Comparison of ENCODE assay signal across 8 mouse cellular contexts in genomic region chr7:127345092-127345491, GRCm38 (mm10). TPM values are rescaled to one million over a fixed set of nuclear protein-coding genes. Genes with fewer than 3 reads are reported as not detected.
DNase-seq lines count a peak whose midpoint lies in the region; ATAC-seq and TF ChIP-seq lines count a peak whose summit lies in the region.

No protein-coding gene starts in this region.

- ATAC-seq in heart, embryonic 13.5 days (ENCODE audit: extremely low read depth, insufficient number of reproducible peaks, low FRiP score, low TSS enrichment) = peak; percentile 39; the same call in 1 of the 2 replicates
- ATAC-seq in liver, postnatal 0 days = peak; percentile 29

- peaks cover 34% of the 10 kb centered on the region for H3K36me3 ChIP-seq in heart, embryonic 13.5 days
- H3K36me3 ChIP-seq in E14TG2a.4 (ENCODE audit: insufficient read depth, low read length) = no peaks in the 10 kb centered on the region
- no peaks in the 10 kb centered on the region for H3K36me3 ChIP-seq in liver, postnatal 0 days (replicated peaks; ENCODE audit: insufficient read depth, low read length)

- peaks cover 39% of the 10 kb centered on the region for H3K4me1 ChIP-seq in heart, embryonic 13.5 days
- H3K4me1 ChIP-seq in E14TG2a.4 (replicated peaks; ENCODE audit: low read depth, low read length) = peaks cover 50% of the 10 kb centered on the region
- H3K4me1 ChIP-seq in cortical plate, adult 2 months (ENCODE audit: control insufficient read depth, insufficient read depth, low read length) = peaks cover 4% of the 10 kb centered on the region; the same call in 1 of the 2 replicates
- peaks cover 15% of the 10 kb centered on the region; the same call in 1 of the 2 replicates for H3K4me1 ChIP-seq in liver, postnatal 0 days (ENCODE audit: insufficient read depth)

- H3K27me3 ChIP-seq in heart, embryonic 13.5 days (replicated peaks) = no peaks in the 10 kb centered on the region
- H3K27me3 ChIP-seq in E14TG2a.4 (ENCODE audit: insufficient read depth, low read length) = peaks cover 29% of the 10 kb centered on the region
- no peaks in the 10 kb centered on the region for H3K27me3 ChIP-seq in liver, postnatal 0 days (ENCODE audit: insufficient read depth, low read length)

- no peak for DNase-seq in heart, adult 8-10 months (ENCODE audit: low spot score)
- DNase-seq in induced T-regulatory cell, adult 2 months (ENCODE audit: low read depth) = peak; percentile 38
- no peak for DNase-seq in liver, postnatal 0 days
- peak; percentile 48 for DNase-seq in ovary, postnatal 14 days (ENCODE audit: low spot score)
- DNase-seq in adipocyte (ENCODE audit: low spot score) = no peak

- H3K4me3 ChIP-seq in heart, embryonic 13.5 days = peak overlapping the region; percentile 93
- peak overlapping the region; percentile 97 for H3K4me3 ChIP-seq in E14TG2a.4 (replicated peaks; ENCODE audit: low read length)
- H3K4me3 ChIP-seq in cortical plate, adult 2 months (ENCODE audit: insufficient read depth, low read length) = peak overlapping the region; percentile 97
- peak overlapping the region; percentile 88 for H3K4me3 ChIP-seq in liver, postnatal 0 days (ENCODE audit: low read depth, low read length)

- peak overlapping the region; percentile 98 for H3K9ac ChIP-seq in heart, embryonic 13.5 days
- peak overlapping the region; percentile 76 for H3K9ac ChIP-seq in liver, postnatal 0 days (replicated peaks)

- under 1% methylated on average over 42 of the region's 42 CpGs for WGBS in heart, embryonic 13.5 days
- 2% methylated on average over 33 of the region's 42 CpGs for WGBS in liver, postnatal 0 days (ENCODE audit: insufficient replicate concordance)

- H3K4me2 ChIP-seq in heart, embryonic 13.5 days = peak overlapping the region; percentile 89
- peak overlapping the region; percentile 75 for H3K4me2 ChIP-seq in liver, postnatal 0 days (ENCODE audit: low read depth, low read length)

- no peak for TF ChIP-seq CTCF in E14TG2a.4 (conservative IDR thresholded peaks at IDR 0.05; ENCODE audit: low read length)
- no peak for TF ChIP-seq CTCF in cortical plate, adult 2 months (IDR thresholded peaks at IDR 0.05; ENCODE audit: extremely low read depth, insufficient read depth, low read length)
- TF ChIP-seq CTCF in liver, postnatal 0 days (IDR thresholded peaks at IDR 0.05; ENCODE audit: low read depth) = no peak

- no peak for TF ChIP-seq POLR2A in cortical plate, adult 2 months (IDR thresholded peaks at IDR 0.05; ENCODE audit: extremely low read depth, insufficient read depth, low read length)

- peak overlapping the region; percentile 99 for H3K27ac ChIP-seq in heart, embryonic 13.5 days (replicated peaks)
- H3K27ac ChIP-seq in cortical plate, adult 2 months (ENCODE audit: insufficient read depth, low read length) = peak overlapping the region; percentile 100
- H3K27ac ChIP-seq in liver, postnatal 0 days (ENCODE audit: low read depth) = peak overlapping the region; percentile 88

- no peaks in the 10 kb centered on the region for H3K9me3 ChIP-seq in heart, embryonic 13.5 days
- H3K9me3 ChIP-seq in E14TG2a.4 (ENCODE audit: low read length) = no peaks in the 10 kb centered on the region
- no peaks in the 10 kb centered on the region for H3K9me3 ChIP-seq in liver, postnatal 0 days (ENCODE audit: low read length)

- TF ChIP-seq EP300 in liver, postnatal 0 days (IDR thresholded peaks at IDR 0.05; ENCODE audit: low read depth) = no peak

RNA-seq across cellular contexts. Expression of gene Zfp768, which starts 0.3 kb away (rescaled TPM):
- 16.5 and 16.6 TPM in 2 replicates for polyA plus RNA-seq in heart, embryonic 13.5 days (2015; fragmentation: Nextera tagmentation; extraction: Ambion mirVana)
- total RNA-seq in heart, adult 8-10 months (2022) = 10 to 100 TPM; 37.1 to 43.4 (median 41.5) TPM
- 14.2 and 14.6 TPM in 2 replicates for polyA plus RNA-seq in cortical plate, adult 2 months (2012; rRNA removed)
- polyA plus RNA-seq in liver, postnatal 0 days (2015; fragmentation: Nextera tagmentation; extraction: Ambion mirVana) = 4.8 and 6.4 TPM in 2 replicates

RNA-seq across cellular contexts. Expression of gene Zfp747, which starts 30.8 kb away (rescaled TPM):
- polyA plus RNA-seq in heart, embryonic 13.5 days (2015; fragmentation: Nextera tagmentation; extraction: Ambion mirVana) = 4.7 and 5.3 TPM in 2 replicates
- total RNA-seq in heart, adult 8-10 months (2022) = 1 to 10 TPM; 3.2 to 4.3 (median 3.7) TPM
- 5.2 and 5.5 TPM in 2 replicates for polyA plus RNA-seq in cortical plate, adult 2 months (2012; rRNA removed)
- polyA plus RNA-seq in liver, postnatal 0 days (2015; fragmentation: Nextera tagmentation; extraction: Ambion mirVana) = 1.5 TPM in 2 replicates

RNA-seq across cellular contexts. Expression of gene 9130019O22Rik, which starts 41.9 kb away (rescaled TPM):
- 3.6 TPM in 2 replicates for polyA plus RNA-seq in heart, embryonic 13.5 days (2015; fragmentation: Nextera tagmentation; extraction: Ambion mirVana)
- total RNA-seq in heart, adult 8-10 months (2022) = 1 to 10 TPM; 1.8 to 2.5 (median 2.0) TPM
- 2.7 TPM in 2 replicates for polyA plus RNA-seq in cortical plate, adult 2 months (2012; rRNA removed)
- 0.89 and 1.2 TPM in 2 replicates for polyA plus RNA-seq in liver, postnatal 0 days (2015; fragmentation: Nextera tagmentation; extraction: Ambion mirVana)

RNA-seq across cellular contexts. Expression of gene E430018J23Rik, which starts 48.3 kb away (rescaled TPM):
- 4.3 and 4.9 TPM in 2 replicates for polyA plus RNA-seq in heart, embryonic 13.5 days (2015; fragmentation: Nextera tagmentation; extraction: Ambion mirVana)
- total RNA-seq in heart, adult 8-10 months (2022) = 1 to 10 TPM; 2.9 to 5.1 (median 3.9) TPM
- polyA plus RNA-seq in cortical plate, adult 2 months (2012; rRNA removed) = 5.4 and 8.3 TPM in 2 replicates
- 1.9 and 2.6 TPM in 2 replicates for polyA plus RNA-seq in liver, postnatal 0 days (2015; fragmentation: Nextera tagmentation; extraction: Ambion mirVana)

RNA-seq across cellular contexts. Expression of gene Itgal, which starts 49.0 kb away (rescaled TPM):
- 0.98 and 1.2 TPM in 2 replicates for polyA plus RNA-seq in heart, embryonic 13.5 days (2015; fragmentation: Nextera tagmentation; extraction: Ambion mirVana)
- total RNA-seq in heart, adult 8-10 months (2022) = 1 to 10 TPM; 1.1 to 2.0 (median 1.6) TPM
- 1.1 and 1.3 TPM in 2 replicates for polyA plus RNA-seq in cortical plate, adult 2 months (2012; rRNA removed)
- 5.9 and 6.8 TPM in 2 replicates for polyA plus RNA-seq in liver, postnatal 0 days (2015; fragmentation: Nextera tagmentation; extraction: Ambion mirVana)

Comparison
In these comparisons a context has a peak if more than half of its experiments do, and no peak if none do; other contexts are left out.
1. DNase-seq: peak in induced T-regulatory cell, adult 2 months (single experiment) and ovary, postnatal 14 days (single experiment); none in heart, adult 8-10 months (single experiment), liver, postnatal 0 days (single experiment) and adipocyte (single experiment).
2. Peak in every context shown above with its lines, with median percentiles within 50 percentile points of each other: H3K27ac ChIP-seq and H3K4me3 ChIP-seq.